Comparison of ENCODE assay signal across 16 mouse cellular contexts in genomic region chr16:63225097-63225496, GRCm38 (mm10).
"Had no signal": no experiment of that assay in that cellular context is flagged by ENCODE, and none has a peak within 500 bp of the region (broad histone marks: within the 10 kb centered on the region; RNA-seq: fewer than 3 reads in every experiment).

No protein-coding gene starts in this region.

- H3K4me3 ChIP-seq: lung, embryonic 15.5 days; megakaryocyte, embryonic 14.5 days; midbrain, embryonic 13.5 days; midbrain, embryonic 15.5 days; neural tube, embryonic 12.5 days had no signal

- H3K27me3 ChIP-seq: lung, embryonic 15.5 days; megakaryocyte, embryonic 14.5 days; midbrain, embryonic 13.5 days; midbrain, embryonic 15.5 days; neural tube, embryonic 12.5 days had no signal

- H3K9me3 ChIP-seq: lung, embryonic 15.5 days; midbrain, embryonic 13.5 days; midbrain, embryonic 15.5 days; neural tube, embryonic 12.5 days had no signal

- H3K4me2 ChIP-seq: lung, embryonic 15.5 days; midbrain, embryonic 11.5 days; midbrain, embryonic 13.5 days; midbrain, embryonic 15.5 days; neural tube, embryonic 12.5 days had no signal

- H3K27ac ChIP-seq: lung, embryonic 15.5 days; macrophage; midbrain, embryonic 13.5 days; midbrain, embryonic 15.5 days; neural tube, embryonic 12.5 days had no signal

- H3K9ac ChIP-seq: liver, postnatal 0 days; lung, embryonic 15.5 days; midbrain, embryonic 13.5 days; midbrain, embryonic 15.5 days; neural tube, embryonic 12.5 days had no signal

- DNase-seq: liver, postnatal 0 days; lung, adult 2 months; lung, postnatal 14 days; lung, postnatal 36 days; right cerebral cortex, postnatal 14 days; thymus, adult 18-20 months; thymus, postnatal 14 days; thymus, postnatal 36 days had no signal

- ATAC-seq: liver, postnatal 0 days; lung, postnatal 0 days; midbrain, embryonic 13.5 days; midbrain, embryonic 15.5 days had no signal

- H3K36me3 ChIP-seq: lung, embryonic 15.5 days; midbrain, embryonic 13.5 days; midbrain, embryonic 15.5 days; neural tube, embryonic 12.5 days had no signal

- H3K4me1 ChIP-seq: megakaryocyte, embryonic 14.5 days; midbrain, embryonic 13.5 days; midbrain, embryonic 15.5 days; neural tube, embryonic 12.5 days had no signal
